Mouse (Mus musculus): ENCODE data around the gene Trdmt1. TPM values are rescaled to one million over a fixed set of nuclear protein-coding genes. Genes with fewer than 3 reads are reported as not detected.

Gene Trdmt1
- polyA plus RNA-seq, 1 experiment, result 0.40 TPM

DNA sequence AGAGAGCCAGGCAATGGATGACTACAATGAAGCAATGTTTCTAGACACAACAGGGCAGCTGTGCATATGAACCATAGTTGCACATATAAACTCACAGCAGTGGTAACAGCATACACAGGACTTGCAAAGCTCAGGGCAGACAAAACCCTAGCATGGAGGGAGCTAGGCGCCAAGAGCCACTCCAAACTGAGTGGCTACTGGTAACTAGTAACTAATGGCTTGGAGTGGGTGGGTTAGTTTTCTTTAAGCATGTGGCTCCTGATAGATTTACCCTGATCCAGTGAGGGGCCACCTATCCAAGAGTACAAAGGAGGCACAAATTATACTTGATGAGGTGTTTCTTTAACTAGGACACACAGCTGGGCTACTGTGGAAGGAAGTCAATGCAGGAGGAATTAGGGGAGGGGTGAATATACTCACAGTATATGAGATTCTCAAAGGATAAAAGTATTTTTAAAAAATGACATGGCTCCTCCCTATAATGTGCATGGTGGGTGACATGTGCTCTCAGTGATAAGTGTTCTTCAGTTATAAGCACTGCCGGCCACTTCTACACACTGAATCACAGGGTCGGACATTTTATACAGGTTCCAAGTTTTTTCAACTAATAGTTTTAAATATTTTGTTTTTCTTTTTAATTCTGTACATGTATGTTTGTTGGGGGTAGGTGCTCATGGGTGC lies 15.1 kb downstream of the Trdmt1 start:
- TF ChIP-seq GATA1 (IDR thresholded peaks at IDR 0.05; ENCODE audit: low read length), result no peak

- no peak for TF ChIP-seq GATA1 (IDR thresholded peaks at IDR 0.05; ENCODE audit: low read length)
Observed at GRCm38 (mm10) chr2:13527531-13527930, 16.9 kb downstream of the Trdmt1 start.

DNA sequence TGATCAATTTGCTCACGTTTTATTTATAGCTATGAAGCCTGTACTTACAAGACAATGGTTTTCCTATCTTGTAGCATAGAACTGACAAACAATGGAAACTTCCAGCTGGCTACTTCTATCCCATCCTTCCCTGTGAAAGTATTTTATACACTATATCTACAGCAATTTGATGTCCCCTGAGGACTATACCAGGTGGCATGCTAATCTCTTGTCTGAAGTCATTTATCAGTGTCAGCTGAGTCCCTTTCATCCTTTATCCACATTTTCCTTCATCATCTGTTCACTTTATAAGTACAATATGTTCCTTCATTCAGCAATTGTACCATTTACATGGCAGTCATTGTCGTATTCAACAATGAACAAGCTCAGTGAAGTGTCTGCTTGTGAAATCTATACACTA lies 17.3 kb downstream of the Trdmt1 start:
- no peak for TF ChIP-seq GATA1 (IDR thresholded peaks at IDR 0.05; ENCODE audit: low read length)

GRCm38 (mm10) chr2:13526205-13526604 lies 18.3 kb downstream of the Trdmt1 start:
- no peak for TF ChIP-seq GATA1 (IDR thresholded peaks at IDR 0.05; ENCODE audit: low read length)

- peak; percentile 28 for TF ChIP-seq GATA1 (IDR thresholded peaks at IDR 0.05; ENCODE audit: low read length)
Observed at GRCm38 (mm10) chr2:13523540-13524456, 20.7 kb downstream of the Trdmt1 start.

GRCm38 (mm10) chr2:13522106-13522505 lies 22.4 kb downstream of the Trdmt1 start:
- TF ChIP-seq GATA1 (IDR thresholded peaks at IDR 0.05; ENCODE audit: low read length), result no peak

GRCm38 (mm10) chr2:13514949-13515348 lies 29.5 kb downstream of the Trdmt1 start:
- no peak for TF ChIP-seq GATA1 (IDR thresholded peaks at IDR 0.05; ENCODE audit: low read length)

DNA sequence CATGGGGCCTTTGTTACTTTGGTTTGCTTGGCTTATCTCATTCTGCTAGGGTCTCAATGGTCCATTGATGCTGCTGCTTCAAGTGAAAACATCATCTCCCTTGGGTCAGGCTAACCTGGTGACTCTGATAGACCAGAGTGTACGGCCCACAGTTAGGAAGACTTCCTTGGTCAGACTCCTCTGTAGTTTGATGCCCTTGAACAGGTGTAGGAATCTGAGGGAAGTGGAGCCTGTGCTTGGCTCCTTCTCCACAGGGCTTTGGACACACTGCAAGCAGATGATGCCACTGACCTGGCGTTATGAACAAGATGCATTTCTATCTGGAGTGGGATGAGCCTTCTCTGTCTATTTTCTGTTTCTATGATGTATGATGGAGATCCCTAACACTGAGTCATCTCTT lies 41.8 kb downstream of the Trdmt1 start:
- TF ChIP-seq GATA1 (IDR thresholded peaks at IDR 0.05; ENCODE audit: low read length), result no peak

DNA sequence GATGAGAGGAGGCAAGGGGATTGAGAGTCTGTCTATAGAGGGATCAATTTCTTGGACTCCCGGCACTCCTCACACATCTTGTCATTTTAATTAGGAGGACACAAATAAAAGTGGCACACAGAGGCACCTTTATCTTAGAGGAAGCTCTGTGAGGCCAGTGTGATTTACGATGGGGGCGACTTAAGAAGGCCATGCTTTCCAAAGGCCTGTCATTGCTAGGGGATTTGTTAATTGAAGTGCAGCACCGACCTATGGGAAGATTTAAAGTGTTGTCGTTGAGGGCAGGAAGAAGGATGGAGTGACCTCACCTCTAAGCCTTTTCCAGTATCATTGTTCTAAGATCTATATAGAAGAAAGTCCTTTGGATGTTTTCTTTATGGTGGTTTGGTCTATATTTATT lies 42.9 kb downstream of the Trdmt1 start:
- no peak for TF ChIP-seq GATA1 (IDR thresholded peaks at IDR 0.05; ENCODE audit: low read length)

DNA sequence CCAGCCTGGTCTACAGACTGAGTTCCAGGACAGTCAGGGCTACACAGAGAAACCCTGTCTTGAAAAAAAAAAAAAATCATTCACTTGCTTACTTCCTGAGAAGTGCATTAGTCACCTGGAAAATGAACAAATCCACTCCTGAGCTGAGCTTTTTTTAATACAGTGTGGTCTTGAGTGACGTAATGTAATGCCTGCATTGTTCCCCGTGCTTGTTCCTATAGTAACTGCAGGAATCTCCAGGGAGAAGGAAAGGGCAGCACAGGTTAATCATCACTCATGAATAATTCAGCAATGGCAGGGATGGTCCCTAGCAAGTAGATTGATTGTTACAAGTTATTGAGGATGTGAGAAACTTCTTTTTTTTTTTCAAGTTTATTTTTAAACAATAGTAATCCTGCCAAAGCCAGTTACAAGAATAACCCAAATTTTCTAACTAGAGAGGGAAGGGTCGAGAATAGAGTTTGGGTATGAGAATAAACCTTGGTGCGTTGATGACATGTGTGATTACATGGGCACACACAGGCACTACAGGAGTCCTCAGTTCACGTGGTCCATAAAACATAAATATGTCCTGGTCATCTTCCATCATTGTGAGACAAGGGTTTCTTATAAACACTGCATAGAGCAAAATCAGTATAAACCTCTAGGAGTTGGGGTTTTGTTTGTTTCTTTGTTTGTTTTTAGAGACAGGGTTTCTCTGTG lies 44.0 kb downstream of the Trdmt1 start:
- TF ChIP-seq GATA1 (IDR thresholded peaks at IDR 0.05; ENCODE audit: low read length), result no peak

- TF ChIP-seq GATA1 (IDR thresholded peaks at IDR 0.05; ENCODE audit: low read length), result no peak
Observed at GRCm38 (mm10) chr2:13499196-13499595, 45.3 kb downstream of the Trdmt1 start.

DNA sequence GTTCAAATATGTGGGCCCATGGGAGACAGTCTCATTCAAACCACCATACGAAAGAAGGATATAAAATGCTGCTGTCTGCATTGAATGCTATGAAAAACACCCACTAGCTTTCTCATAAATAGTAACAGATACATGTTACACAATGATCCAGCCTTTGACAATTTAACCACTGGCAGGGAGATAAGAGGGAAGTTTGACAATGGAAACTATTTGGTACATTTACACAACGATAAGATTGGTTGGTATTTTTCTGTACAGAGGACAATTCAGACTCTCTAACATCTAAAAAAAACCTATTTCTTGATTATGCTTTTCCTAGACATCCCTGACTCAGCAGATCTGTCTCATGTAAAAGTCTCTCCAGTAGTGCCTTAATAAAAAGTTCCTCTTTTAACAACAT lies 48.4 kb downstream of the Trdmt1 start:
- peak; percentile 69 for TF ChIP-seq GATA1 (IDR thresholded peaks at IDR 0.05; ENCODE audit: low read length)

DNA sequence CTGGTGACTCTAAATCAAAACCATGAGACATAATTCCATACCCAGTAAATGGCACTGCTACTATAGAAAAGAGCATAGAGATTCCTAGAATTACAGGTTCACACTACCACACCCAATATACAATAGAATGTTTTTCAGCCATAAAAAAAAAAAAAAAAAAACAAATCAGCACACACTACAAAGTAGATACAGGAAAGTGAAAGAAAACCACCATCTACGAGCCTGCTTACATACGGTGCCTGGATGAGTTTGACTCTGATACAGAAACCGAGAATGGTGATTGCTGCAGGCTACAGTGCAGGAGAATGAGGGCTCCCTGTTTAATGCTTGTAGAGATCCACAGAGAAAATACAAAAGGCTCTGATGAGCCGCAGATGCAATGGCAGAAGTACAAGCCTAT lies 51.5 kb downstream of the Trdmt1 start:
- TF ChIP-seq GATA1 (IDR thresholded peaks at IDR 0.05; ENCODE audit: low read length), result no peak

DNA sequence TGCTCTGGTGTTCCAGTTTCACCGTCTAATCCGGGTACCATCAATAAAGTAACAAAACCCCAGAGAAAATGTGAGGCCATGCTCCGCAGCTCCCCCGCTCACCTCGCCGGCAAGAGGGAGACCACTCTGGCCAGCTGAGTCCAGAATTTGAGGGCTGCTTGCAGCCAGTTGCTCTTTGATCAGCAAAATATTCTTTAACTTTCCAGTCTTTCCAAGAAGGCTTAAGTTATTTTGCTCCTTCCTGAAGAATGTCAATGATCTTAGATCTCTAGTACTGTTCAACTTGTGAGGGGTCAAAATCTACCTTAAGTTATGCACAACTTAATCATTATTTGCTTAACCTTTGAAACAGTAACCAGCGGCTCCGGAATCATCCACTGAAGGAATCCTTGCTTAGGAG lies 52.7 kb downstream of the Trdmt1 start, which contains the start of gene Cubn:
Gene Cubn, minus strand, starts transcription at position 80 of the 400 bp plus-strand sequence.
- TF ChIP-seq GATA1 (IDR thresholded peaks at IDR 0.05; ENCODE audit: low read length), result no peak

GRCm38 (mm10) chr2:13490480-13490879 lies 54.0 kb downstream of the Trdmt1 start:
- TF ChIP-seq GATA1 (IDR thresholded peaks at IDR 0.05; ENCODE audit: low read length), result no peak

- no peak for TF ChIP-seq GATA1 (IDR thresholded peaks at IDR 0.05; ENCODE audit: low read length)
Observed at GRCm38 (mm10) chr2:13486470-13486869, 58.0 kb downstream of the Trdmt1 start.
